Mouse (Mus musculus) heart, postnatal 14 days (tissue): ENCODE results near the gene Ptges2. TPM values are rescaled to one million over a fixed set of nuclear protein-coding genes. Genes with fewer than 3 reads are reported as not detected.

Source experiments
- DNase-seq, 2 experiments: peaks; one replicate each; pipeline ENCODE4 v3.0.0; 2021 to 2022
- intact Hi-C: fragments of 180-260 bp; cut with DNase I; formaldehyde crosslinking; loops from one replicate; pipeline ENCODE4 v1.15.1; 2025
- total RNA-seq, 2 experiments: library from RNA; stranded (reverse); gene quantifications; 2 replicates each; pipeline ENCODE4 v1.2.3; 2021

Gene Ptges2
- total RNA-seq, 2 experiments from 2014 or later, result 65.0 to 75.7 TPM

DNA sequence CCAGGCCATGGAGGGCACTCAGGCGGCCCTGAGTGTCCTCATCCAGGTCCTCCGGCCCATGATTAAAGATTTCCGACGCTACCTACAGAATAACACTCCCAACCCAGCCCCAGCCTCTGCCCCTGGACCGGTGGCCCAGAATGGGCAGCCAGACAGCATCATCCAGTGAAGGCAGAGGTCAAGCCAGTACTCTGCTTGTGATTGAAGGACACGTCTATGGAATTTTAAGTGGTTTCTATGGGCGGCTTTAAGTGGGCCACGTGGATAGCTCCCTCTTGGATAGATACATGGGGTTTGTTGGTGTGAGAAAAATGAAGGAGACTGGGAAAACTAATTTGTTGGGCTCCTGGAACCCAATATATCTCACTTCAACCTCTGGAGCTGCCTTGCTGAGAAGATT is 59.4 kb downstream of the Ptges2 start:
- intact Hi-C loops, result no loop called here
- no peak for DNase-seq

Other genes with a start within 250 kb of the Ptges2 start
- 100 to 1,000 TPM in 1 of 2 experiments, 10 to 100 TPM in 1; 92.9 to 101 TPM for gene Prrc2b, start 244.8 kb upstream of the Ptges2 start, total RNA-seq
- gene Pomt1, start 159.3 kb upstream of the Ptges2 start, total RNA-seq, result 10 to 100 TPM; 11.7 to 13.4 TPM
- gene Uck1, start 135.7 kb upstream of the Ptges2 start, total RNA-seq, result 10 to 100 TPM; 26.1 to 26.7 TPM
- 10 to 100 TPM; 67.9 to 70.5 TPM for gene Golga2, start 108.5 kb upstream of the Ptges2 start, total RNA-seq
- 100 to 1,000 TPM; 153 to 156 TPM for gene Swi5, start 107.8 kb upstream of the Ptges2 start, total RNA-seq
- gene Ciz1, start 43.6 kb upstream of the Ptges2 start, total RNA-seq, result 10 to 100 TPM; 32.2 to 36.5 TPM
- 1 to 10 TPM; 9.1 TPM for gene Dnm1, start 42.6 kb upstream of the Ptges2 start, total RNA-seq
- 10 to 100 TPM; 45.3 to 48.2 TPM for gene 1110008P14Rik, start 14.0 kb upstream of the Ptges2 start, total RNA-seq
- gene Lcn2, start 7.6 kb upstream of the Ptges2 start, total RNA-seq, result 1 to 10 TPM; 3.8 to 6.5 TPM
- gene Naif1, start 54.6 kb downstream of the Ptges2 start, total RNA-seq, result 1 to 10 TPM; 3.1 to 3.4 TPM
- 10 to 100 TPM in 1 of 2 experiments, 1 to 10 TPM in 1; 9.7 to 15.5 TPM for gene Slc25a25, start 55.5 kb downstream of the Ptges2 start, total RNA-seq
- 1 to 10 TPM; 8.6 to 9.7 TPM for gene Fam102a, start 139.4 kb downstream of the Ptges2 start, total RNA-seq
- 10 to 100 TPM; 21.4 to 22.7 TPM for gene Dpm2, start 175.0 kb downstream of the Ptges2 start, total RNA-seq
- not detected for gene Pip5kl1, start 178.9 kb downstream of the Ptges2 start, total RNA-seq
- gene 9430097D07Rik, start 179.8 kb downstream of the Ptges2 start, total RNA-seq, result not detected
- 10 to 100 TPM; 22.8 to 23.6 TPM for gene St6galnac4, start 191.2 kb downstream of the Ptges2 start, total RNA-seq
- gene St6galnac6, start 203.8 kb downstream of the Ptges2 start, total RNA-seq, result 100 to 1,000 TPM in 1 of 2 experiments, 10 to 100 TPM in 1; 97.9 to 104 TPM
- 100 to 1,000 TPM; 595 to 617 TPM for gene Ak1, start 225.9 kb downstream of the Ptges2 start, total RNA-seq